Mouse (Mus musculus) ES-Bruce4 (cell line): ENCODE results near the gene Tmem170. TPM values are rescaled to one million over a fixed set of nuclear protein-coding genes. Genes with fewer than 3 reads are reported as not detected.

ENCODE experiments used
- H3K27ac ChIP-seq: 2 replicates; pipeline ENCODE4 v1.5.1; 2012; ENCODE audit warnings: low read length, inconsistent platforms; ENCODE audit not compliant: insufficient read depth
- H3K27me3 ChIP-seq: 2 replicates; pipeline ENCODE4 v1.6.1; 2012; ENCODE audit warnings: mild to moderate bottlenecking, low read length, inconsistent platforms; ENCODE audit not compliant: control insufficient read depth, poor library complexity, insufficient read depth, severe bottlenecking
- H3K36me3 ChIP-seq: 2 replicates; pipeline ENCODE4 v1.6.1; 2012; ENCODE audit warnings: inconsistent platforms, mild to moderate bottlenecking, low read length, moderate library complexity; ENCODE audit not compliant: control insufficient read depth, poor library complexity, insufficient read depth, severe bottlenecking
- H3K4me1 ChIP-seq: one replicate; pipeline ENCODE4 v1.8.1; 2011; ENCODE audit warnings: low read length; ENCODE audit not compliant: control insufficient read depth, insufficient read depth
- H3K4me3 ChIP-seq: 2 replicates; pipeline ENCODE4 v1.5.1; 2011; ENCODE audit warnings: low read depth, mild to moderate bottlenecking, low read length
- H3K9ac ChIP-seq: 2 replicates; pipeline ENCODE4 v1.6.1; 2012; ENCODE audit warnings: low read depth, mild to moderate bottlenecking, inconsistent platforms; ENCODE audit not compliant: poor library complexity, severe bottlenecking
- H3K9me3 ChIP-seq: replicated peaks from 2 replicates; pipeline ENCODE4 v1.6.1; 2012; ENCODE audit warnings: mild to moderate bottlenecking, low read length, inconsistent platforms; ENCODE audit not compliant: control insufficient read depth, poor library complexity, insufficient read depth, severe bottlenecking
- CTCF ChIP-seq: IDR thresholded peaks from one replicate; pipeline ENCODE4 v1.8.1; 2011; ENCODE audit warnings: low read depth, low read length
- EP300 ChIP-seq: IDR thresholded peaks from 2 replicates; pipeline ENCODE4 v1.6.1; 2011; ENCODE audit warnings: low read depth, low read length; ENCODE audit not compliant: insufficient read depth
- POLR2A ChIP-seq: IDR thresholded peaks from one replicate; pipeline ENCODE4 v1.8.1; 2011; ENCODE audit warnings: low read length; ENCODE audit not compliant: insufficient read depth
- polyA plus RNA-seq: library from polyadenylated mRNA; stranded (reverse); fragments of >200 nt; gene quantifications from 2 replicates; pipeline ENCODE4 v1.2.4, GENCODE M21; 2011; ENCODE audit warnings: low read depth; ENCODE audit not compliant: missing spikeins, insufficient read depth, insufficient read length

The Tmem170 gene
- polyA plus RNA-seq, 1 experiment = 31.2 TPM

DNA sequence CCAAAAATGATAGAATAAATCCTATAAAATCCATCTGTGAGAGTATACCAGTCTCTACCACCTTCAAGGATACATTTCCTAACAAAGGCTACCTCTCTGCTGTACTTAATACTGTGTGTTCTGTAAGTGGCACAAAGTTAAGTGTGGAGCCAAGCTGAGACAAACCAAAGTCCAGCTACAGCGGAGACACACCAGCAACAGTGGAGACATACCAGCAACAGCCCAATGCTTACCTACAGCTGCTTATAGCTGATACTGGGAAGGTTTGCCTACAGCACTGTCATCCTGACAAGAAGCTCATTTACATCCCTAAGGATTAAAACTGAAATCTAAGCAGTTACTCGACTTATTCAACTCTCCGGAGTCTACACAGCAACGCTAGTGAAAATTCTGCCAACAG is 44.6 kb downstream of the Tmem170 start:
- Histone ChIP-seq H3K27ac (no peak overlapping the region), H3K36me3 (peaks cover 65% of the 10 kb centered on the region), H3K4me1 (no peaks in the 10 kb centered on the region), H3K27me3 (no peaks in the 10 kb centered on the region), H3K4me3 (no peak overlapping the region), H3K9ac (no peak overlapping the region), H3K9me3 (no peaks in the 10 kb centered on the region)
- TF ChIP-seq EP300 = no peak
- TF ChIP-seq POLR2A = no peak
- TF ChIP-seq CTCF = no peak

DNA sequence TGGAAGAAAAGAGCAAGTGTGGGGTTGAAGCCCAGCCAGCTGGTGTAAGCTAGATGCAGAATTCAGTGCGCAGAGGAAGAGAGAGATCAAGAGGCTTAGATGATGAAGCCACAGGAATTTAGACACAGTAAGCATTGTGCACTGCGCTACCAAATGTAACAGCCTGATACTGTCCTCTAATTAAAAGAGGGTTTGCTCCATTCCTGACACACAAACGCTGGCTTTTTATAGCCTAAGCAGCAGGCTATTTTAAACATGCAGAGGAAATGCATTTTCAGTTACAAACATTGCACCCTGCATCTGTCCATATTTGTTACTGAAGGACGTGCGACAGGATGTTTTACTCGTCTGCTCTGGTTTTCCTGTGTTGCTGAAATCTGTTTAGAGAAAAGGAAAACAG is 48.0 kb downstream of the Tmem170 start:
- Histone ChIP-seq H3K4me1 (no peaks in the 10 kb centered on the region), H3K36me3 (peaks cover 58% of the 10 kb centered on the region), H3K9me3 (no peaks in the 10 kb centered on the region), H3K9ac (no peak overlapping the region), H3K27ac (no peak overlapping the region), H3K27me3 (no peaks in the 10 kb centered on the region), H3K4me3 (no peak overlapping the region)
- TF ChIP-seq EP300 (no peak), CTCF (no peak), POLR2A (no peak)

DNA sequence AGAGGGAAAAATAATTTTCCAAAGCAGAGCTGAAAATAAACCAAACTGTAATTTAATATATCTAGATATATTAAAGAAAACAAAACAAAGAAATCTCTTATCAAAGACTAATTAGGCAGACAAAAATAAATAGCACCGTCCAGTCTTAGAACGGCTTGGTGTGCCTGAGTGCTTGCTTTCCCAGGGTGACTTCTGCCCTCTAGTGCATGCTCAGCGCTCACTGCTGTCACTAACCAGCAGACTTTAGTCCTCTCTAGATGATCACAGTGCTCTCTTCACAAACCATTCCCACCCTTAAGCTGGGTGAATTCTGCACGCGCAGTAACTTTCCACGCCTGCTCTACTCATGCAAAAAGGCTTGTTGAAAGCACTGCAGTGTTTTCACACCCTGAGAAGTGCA is 51.3 kb downstream of the Tmem170 start:
- TF ChIP-seq EP300 (0 out of 2 replicates have a peak, but pooled peaks have one; percentile 23), POLR2A (no peak), CTCF (peak; percentile 76)
- H3K27me3 ChIP-seq = no peaks in the 10 kb centered on the region
- H3K4me3 ChIP-seq = no peak overlapping the region
- H3K27ac ChIP-seq = no peak overlapping the region
- no peaks in the 10 kb centered on the region for H3K9me3 ChIP-seq
- H3K4me1 ChIP-seq = no peaks in the 10 kb centered on the region
- peaks cover 49% of the 10 kb centered on the region for H3K36me3 ChIP-seq
- no peak overlapping the region for H3K9ac ChIP-seq

- Histone ChIP-seq H3K27ac (no peak overlapping the region), H3K36me3 (peaks cover 41% of the 10 kb centered on the region), H3K27me3 (no peaks in the 10 kb centered on the region), H3K9me3 (no peaks in the 10 kb centered on the region), H3K4me1 (no peaks in the 10 kb centered on the region), H3K4me3 (no peak overlapping the region), H3K9ac (no peak overlapping the region)
- TF ChIP-seq POLR2A (no peak), EP300 (no peak), CTCF (no peak)
Observed at GRCm38 (mm10) chr8:111824334-111824733, 52.2 kb downstream of the Tmem170 start.

GRCm38 (mm10) chr8:111821199-111821598 is 55.4 kb downstream of the Tmem170 start:
- H3K9me3 ChIP-seq = no peaks in the 10 kb centered on the region
- no peak for TF ChIP-seq CTCF
- TF ChIP-seq POLR2A = no peak
- no peak for TF ChIP-seq EP300
- H3K9ac ChIP-seq = no peak overlapping the region
- no peaks in the 10 kb centered on the region for H3K4me1 ChIP-seq
- no peak overlapping the region for H3K27ac ChIP-seq
- no peaks in the 10 kb centered on the region for H3K27me3 ChIP-seq
- H3K36me3 ChIP-seq = peaks cover 22% of the 10 kb centered on the region
- H3K4me3 ChIP-seq = no peak overlapping the region

DNA sequence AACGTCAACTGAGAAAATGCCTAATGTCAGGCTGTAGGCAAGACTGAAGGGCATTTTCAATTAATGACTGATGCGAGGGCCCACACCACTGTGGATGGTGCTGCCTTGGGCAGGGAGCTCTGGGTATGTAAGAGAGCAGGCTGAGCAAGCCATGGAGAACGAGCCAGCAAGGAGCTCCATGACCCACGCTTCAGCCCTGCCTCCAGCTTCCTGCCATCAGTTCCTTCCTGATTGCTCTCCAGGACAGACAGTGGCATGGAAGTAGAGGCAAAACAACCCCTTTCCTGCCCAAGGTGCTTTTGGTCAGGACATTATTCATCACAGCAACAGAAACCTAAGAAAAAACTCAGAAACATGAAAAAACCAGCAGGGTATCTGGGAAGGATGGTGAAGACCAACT is 55.9 kb downstream of the Tmem170 start:
- Histone ChIP-seq H3K4me1 (peaks cover 2% of the 10 kb centered on the region), H3K4me3 (no peak overlapping the region), H3K27ac (no peak overlapping the region), H3K9ac (no peak overlapping the region), H3K9me3 (no peaks in the 10 kb centered on the region), H3K27me3 (no peaks in the 10 kb centered on the region), H3K36me3 (peaks cover 22% of the 10 kb centered on the region)
- TF ChIP-seq POLR2A (no peak), EP300 (no peak), CTCF (no peak)

GRCm38 (mm10) chr8:111820018-111820417 is 56.5 kb downstream of the Tmem170 start:
- no peak overlapping the region for H3K4me3 ChIP-seq
- no peak overlapping the region for H3K9ac ChIP-seq
- peaks cover 3% of the 10 kb centered on the region for H3K4me1 ChIP-seq
- no peaks in the 10 kb centered on the region for H3K9me3 ChIP-seq
- H3K27me3 ChIP-seq = no peaks in the 10 kb centered on the region
- H3K27ac ChIP-seq = no peak overlapping the region
- no peak for TF ChIP-seq EP300
- TF ChIP-seq CTCF = no peak
- TF ChIP-seq POLR2A = no peak
- peaks cover 18% of the 10 kb centered on the region for H3K36me3 ChIP-seq
